Mouse (Mus musculus): ENCODE measurements around the gene Casc4. TPM values are rescaled to one million over a fixed set of nuclear protein-coding genes. Genes with fewer than 3 reads are reported as not detected.

The Casc4 gene
- 21.0 TPM for polyA plus RNA-seq (2014; fragmentation: Illumina TruSeq; extraction: RNeasy Lipid Tissue Mini Kit (QIAGEN cat#74804); ENCODE audit: insufficient read depth, low read depth, low replicate concordance)

GRCm38 (mm10) chr2:121866632-121867050, at the start of gene Casc4:
TSS of gene Casc4 (plus strand) at chr2:121866970.

GRCm38 (mm10) chr2:121955765-121956223, 89.0 kb downstream of the Casc4 start, which contains the start of the genes Ctdspl2 and Mageb3:
TSS of gene Ctdspl2 (plus strand) at chr2:121956001.
TSS of gene Mageb3 (minus strand) at chr2:121956092.

Other genes starting within 250 kb of the Casc4 start
- 4.5 TPM for gene Frmd5, start 59.9 kb upstream of the Casc4 start, polyA plus RNA-seq (2014; fragmentation: Illumina TruSeq; extraction: RNeasy Lipid Tissue Mini Kit (QIAGEN cat#74804); ENCODE audit: insufficient read depth, low read depth, low replicate concordance)
- gene Ctdspl2, start 89.0 kb downstream of the Casc4 start, polyA plus RNA-seq (2014; fragmentation: Illumina TruSeq; extraction: RNeasy Lipid Tissue Mini Kit (QIAGEN cat#74804); ENCODE audit: insufficient read depth, low read depth, low replicate concordance): 5.8 TPM
- gene Mageb3, start 89.1 kb downstream of the Casc4 start, polyA plus RNA-seq (2014; fragmentation: Illumina TruSeq; extraction: RNeasy Lipid Tissue Mini Kit (QIAGEN cat#74804); ENCODE audit: insufficient read depth, low read depth, low replicate concordance): not detected
- gene Eif3j1, start 161.6 kb downstream of the Casc4 start, polyA plus RNA-seq (2014; fragmentation: Illumina TruSeq; extraction: RNeasy Lipid Tissue Mini Kit (QIAGEN cat#74804); ENCODE audit: insufficient read depth, low read depth, low replicate concordance): 14.9 TPM

Measured in lung, adult 10 weeks (tissue).